Mouse (Mus musculus) layer of hippocampus, adult 8-10 months (tissue): ENCODE data around the gene Klk9. TPM values are rescaled to one million over a fixed set of nuclear protein-coding genes. Genes with fewer than 3 reads are reported as not detected.

Source experiments
- DNase-seq, 2 experiments: peaks; one replicate each; pipeline ENCODE4 v3.0.0; 2022; ENCODE audit warnings: low spot score in 2 of 2
- total RNA-seq, 4 experiments: library from RNA; stranded (reverse); gene quantifications; 2 replicates each; pipeline ENCODE4 v1.2.4; 2022

The Klk9 gene
- total RNA-seq, 4 experiments from 2014 or later = 0.23 TPM; not detected in 3

- no peak for DNase-seq
These were observed 2.4 kb upstream of the Klk9 start for GRCm38 (mm10) chr7:43789295-43789694.

- no peak for DNase-seq
These were observed 4.7 kb downstream of the Klk9 start for GRCm38 (mm10) chr7:43796355-43796754.

- no peak for DNase-seq
These were observed 5.7 kb downstream of the Klk9 start, which contains the start of gene Klk8 for GRCm38 (mm10) chr7:43797333-43797769. Klk8 (plus strand) TSS chr7:43797577.

GRCm38 (mm10) chr7:43797844-43798462 lies 6.3 kb downstream of the Klk9 start:
- DNase-seq = no peak

- no peak for DNase-seq
These were observed 8.2 kb downstream of the Klk9 start for GRCm38 (mm10) chr7:43799876-43800275.

- DNase-seq = no peak
These were observed 19.3 kb downstream of the Klk9 start, which contains the start of gene Klk7 for GRCm38 (mm10) chr7:43810994-43811393. Klk7 (plus strand) TSS chr7:43811294.

- DNase-seq = no peak
These were observed 23.5 kb downstream of the Klk9 start for GRCm38 (mm10) chr7:43815211-43815610.

GRCm38 (mm10) chr7:43816746-43817145 lies 25.1 kb downstream of the Klk9 start:
- DNase-seq = no peak

- no peak for DNase-seq
These were observed 29.9 kb downstream of the Klk9 start for GRCm38 (mm10) chr7:43821581-43821980.

- no peak for DNase-seq
These were observed 32.5 kb downstream of the Klk9 start, which contains the start of gene Klk6 for GRCm38 (mm10) chr7:43824199-43824598. Klk6 (plus strand) TSS chr7:43824499.

- DNase-seq = no peak
These were observed 34.4 kb downstream of the Klk9 start for GRCm38 (mm10) chr7:43826056-43826455.

- DNase-seq = no peak
These were observed 36.0 kb downstream of the Klk9 start for GRCm38 (mm10) chr7:43827706-43828105.

GRCm38 (mm10) chr7:43829006-43829405 lies 37.3 kb downstream of the Klk9 start:
- no peak for DNase-seq

- DNase-seq = no peak
These were observed 50.0 kb downstream of the Klk9 start, which contains the start of gene Klk5 for GRCm38 (mm10) chr7:43841701-43842100. Klk5 (plus strand) TSS chr7:43841971.

- no peak for DNase-seq
These were observed 52.1 kb downstream of the Klk9 start for GRCm38 (mm10) chr7:43843801-43844200.

Other genes starting within 250 kb of the Klk9 start
- gene Cd33, start 247.5 kb upstream of the Klk9 start, total RNA-seq = 10 to 100 TPM in 2 of 4 experiments, 1 to 10 TPM in 2; 4.2 to 16.9 (median 9.6) TPM
- 1 to 10 TPM; 5.5 to 7.2 (median 6.4) TPM for gene Zfp658, start 229.6 kb upstream of the Klk9 start, total RNA-seq
- 10 to 100 TPM; 18.5 to 20.4 (median 19.2) TPM for gene Zfp719, start 212.3 kb upstream of the Klk9 start, total RNA-seq
- gene Zfp819, start 184.7 kb upstream of the Klk9 start, total RNA-seq = under 1 TPM in 2 of 4 experiments, not detected in 2; 0.14 to 0.25 TPM
- gene Ceacam18, start 157.2 kb upstream of the Klk9 start, total RNA-seq = under 1 TPM in 1 of 4 experiments, not detected in 3; 0.31 TPM
- 1 to 10 TPM; 1.3 to 2.6 (median 1.5) TPM for gene Siglece, start 131.7 kb upstream of the Klk9 start, total RNA-seq
- 10 to 100 TPM in 1 of 4 experiments, 1 to 10 TPM in 3; 7.5 to 12.3 (median 9.8) TPM for gene Ctu1, start 119.9 kb upstream of the Klk9 start, total RNA-seq
- not detected for gene Klk14, start 101.5 kb upstream of the Klk9 start, total RNA-seq
- gene Klk13, start 79.3 kb upstream of the Klk9 start, total RNA-seq = not detected
- gene Klk12, start 23.0 kb upstream of the Klk9 start, total RNA-seq = not detected
- gene Klk11, start 17.3 kb upstream of the Klk9 start, total RNA-seq = not detected
- 1 to 10 TPM in 2 of 4 experiments, under 1 TPM in 2; 0.92 to 1.5 (median 1.3) TPM for gene Klk10, start 10.9 kb upstream of the Klk9 start, total RNA-seq
- gene Klk8, start 5.7 kb downstream of the Klk9 start, total RNA-seq = 10 to 100 TPM; 18.3 to 25.9 (median 23.2) TPM
- under 1 TPM; 0.20 to 0.87 (median 0.46) TPM for gene Klk7, start 19.4 kb downstream of the Klk9 start, total RNA-seq
- gene Klk6, start 32.6 kb downstream of the Klk9 start, total RNA-seq = 10 to 100 TPM in 1 of 4 experiments, 1 to 10 TPM in 2, under 1 TPM in 1; 0.66 to 11.7 (median 4.5) TPM
- not detected for gene Klk5, start 50.1 kb downstream of the Klk9 start, total RNA-seq
- not detected for gene Klk4, start 89.3 kb downstream of the Klk9 start, total RNA-seq
- not detected for gene Klk15, start 141.8 kb downstream of the Klk9 start, total RNA-seq
- gene Klk1b8, start 158.8 kb downstream of the Klk9 start, total RNA-seq = not detected
- gene Klk1b1, start 174.9 kb downstream of the Klk9 start, total RNA-seq = not detected
- not detected for gene Klk1b9, start 184.2 kb downstream of the Klk9 start, total RNA-seq
- gene Klk1b11, start 204.0 kb downstream of the Klk9 start, total RNA-seq = not detected
- gene Klk1b26, start 220.3 kb downstream of the Klk9 start, total RNA-seq = not detected